Mouse (Mus musculus) embryo, embryonic 11 days (tissue): Measurements from ENCODE around the gene Lxn.

ENCODE experiments used
- DNase-seq: peaks from one replicate; pipeline ENCODE4 v3.0.0-alpha.2; 2015

Lxn gene

GRCm38 (mm10) chr3:67463450-67464372, at the start of gene Lxn:
Lxn (minus strand) TSS chr3:67463926.
- peak; percentile 80 for DNase-seq

GRCm38 (mm10) chr3:67512807-67513206, 49.1 kb upstream of the Lxn start:
- peak; percentile 86 for DNase-seq

- no peak for DNase-seq
Observed at GRCm38 (mm10) chr3:67508216-67508892, 44.6 kb upstream of the Lxn start.

GRCm38 (mm10) chr3:67505286-67505685, 41.6 kb upstream of the Lxn start:
- DNase-seq = no peak

GRCm38 (mm10) chr3:67503878-67504277, 40.2 kb upstream of the Lxn start:
- DNase-seq = peak; percentile 40

GRCm38 (mm10) chr3:67499406-67499791, 35.7 kb upstream of the Lxn start:
- no peak for DNase-seq

GRCm38 (mm10) chr3:67498773-67499405, 35.2 kb upstream of the Lxn start:
- no peak for DNase-seq

GRCm38 (mm10) chr3:67497998-67498397, 34.3 kb upstream of the Lxn start:
- DNase-seq = no peak

- no peak for DNase-seq
Observed at GRCm38 (mm10) chr3:67496310-67496709, 32.6 kb upstream of the Lxn start.

GRCm38 (mm10) chr3:67493132-67493531, 29.4 kb upstream of the Lxn start:
- DNase-seq = no peak

GRCm38 (mm10) chr3:67492086-67492869, 28.6 kb upstream of the Lxn start:
- DNase-seq = no peak

GRCm38 (mm10) chr3:67490156-67490555, 26.4 kb upstream of the Lxn start:
- no peak for DNase-seq

GRCm38 (mm10) chr3:67485233-67485632, 21.5 kb upstream of the Lxn start:
- DNase-seq = no peak

- no peak for DNase-seq
Observed at GRCm38 (mm10) chr3:67482400-67482799, 18.7 kb upstream of the Lxn start.

GRCm38 (mm10) chr3:67479806-67480205, 16.1 kb upstream of the Lxn start:
- DNase-seq = no peak

- DNase-seq = no peak
Observed at GRCm38 (mm10) chr3:67473438-67473837, 9.7 kb upstream of the Lxn start.

- no peak for DNase-seq
Observed at GRCm38 (mm10) chr3:67471408-67472127, 7.8 kb upstream of the Lxn start.

- DNase-seq = no peak
Observed at GRCm38 (mm10) chr3:67467281-67467680, 3.6 kb upstream of the Lxn start.

- no peak for DNase-seq
Observed at GRCm38 (mm10) chr3:67466576-67466975, 2.9 kb upstream of the Lxn start.

GRCm38 (mm10) chr3:67463001-67463400, 725 bp downstream of the Lxn start:
- DNase-seq = peak; percentile 60

GRCm38 (mm10) chr3:67462578-67462977, 1.1 kb downstream of the Lxn start:
- peak; percentile 9 for DNase-seq

- no peak for DNase-seq
Observed at GRCm38 (mm10) chr3:67462015-67462414, 1.7 kb downstream of the Lxn start.
